Mouse (Mus musculus): ENCODE data around the gene Spns1. TPM values are rescaled to one million over a fixed set of nuclear protein-coding genes. Genes with fewer than 3 reads are reported as not detected.
"Not testable (repeated sequence)": the region's sequence is repeated elsewhere in the genome, so short reads cannot be mapped to it uniquely, and the experiment has no call there.

Gene Spns1
- 10 to 100 TPM; 35.5 to 37.4 TPM for total RNA-seq (2021)
- long read RNA-seq, experiment 1, transcript Spns1-201 (12 exons, 2,219 nt) = major isoform, 72 of 97 reads
- long read RNA-seq, experiment 1, partial matches to known transcripts = 12 of 97 reads
- long read RNA-seq, experiment 1, other reads (novel, unspliced or antisense) = 11 of 97 reads
- long read RNA-seq, experiment 2, transcript Spns1-201 (12 exons, 2,219 nt) = major isoform, 13 of 16 reads
- long read RNA-seq, experiment 2, partial matches to known transcripts = 1 of 16 reads
- long read RNA-seq, experiment 2, other reads (novel, unspliced or antisense) = 1 of 16 reads

DNA sequence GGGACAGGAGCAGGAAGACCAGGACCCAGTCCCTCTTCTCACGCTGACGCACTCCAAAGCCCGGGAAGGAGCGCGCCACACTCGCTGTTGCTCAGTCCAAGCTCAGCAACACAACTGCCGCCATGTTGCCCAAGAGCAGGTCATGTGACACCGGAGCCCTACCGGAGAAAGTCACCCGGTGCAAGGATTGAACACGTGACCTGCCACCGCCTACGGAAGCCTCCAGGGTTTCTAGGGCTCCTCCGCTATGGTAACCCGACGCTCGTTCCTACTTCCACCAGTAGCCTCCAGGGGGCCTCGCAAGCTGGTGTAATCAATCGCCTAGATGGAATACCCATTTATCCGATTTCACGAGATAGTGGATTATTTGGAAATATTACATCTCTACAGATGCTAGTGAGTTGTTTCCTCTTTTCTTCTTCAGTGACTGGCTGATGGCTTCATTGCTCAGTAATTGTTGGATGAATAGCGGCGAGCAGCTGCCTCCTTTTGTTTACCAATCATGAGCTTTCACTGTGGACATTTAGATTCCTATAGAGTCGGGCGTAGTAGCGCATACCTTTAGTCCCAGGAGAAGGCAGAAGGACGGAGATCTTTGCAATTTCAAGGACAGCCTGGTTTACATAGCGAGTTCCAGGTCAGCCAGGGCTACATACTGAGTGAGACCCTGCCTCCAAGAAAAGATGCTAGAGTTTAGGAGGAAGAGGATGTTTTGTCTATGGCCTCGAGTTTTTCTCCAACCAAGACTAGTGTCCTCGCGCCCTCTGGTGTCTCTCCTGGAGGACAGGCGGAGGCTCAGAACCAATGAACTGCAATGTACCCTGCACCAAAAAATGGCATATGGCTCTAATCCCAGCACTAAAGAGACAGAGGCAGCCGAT, at the start of gene Spns1:
TSS of gene Spns1 (minus strand) at position 173 of the 881 bp plus-strand sequence.
- peak; percentile 96 to 97 for DNase-seq

DNA sequence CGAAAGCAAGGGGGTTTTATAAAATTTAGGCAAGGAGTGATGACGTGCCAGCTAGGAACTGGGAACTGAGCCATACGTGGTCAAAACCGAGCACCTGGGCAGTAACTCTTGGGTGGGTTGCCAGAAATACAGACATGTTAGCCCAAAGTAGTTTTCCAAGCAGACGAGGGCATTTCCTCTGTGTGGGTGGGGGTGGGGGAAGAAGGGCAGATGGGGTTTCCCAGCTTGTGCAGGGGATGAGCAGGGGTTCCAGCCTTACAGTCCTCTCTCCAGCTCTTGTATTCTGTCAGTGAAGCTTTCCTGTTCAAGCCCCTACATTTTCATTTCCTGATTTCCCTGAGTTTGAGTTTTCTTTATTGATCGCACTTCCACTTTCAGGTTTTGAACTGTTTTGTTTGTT, 46.9 kb upstream of the Spns1 start:
- DNase-seq = no peak

DNA sequence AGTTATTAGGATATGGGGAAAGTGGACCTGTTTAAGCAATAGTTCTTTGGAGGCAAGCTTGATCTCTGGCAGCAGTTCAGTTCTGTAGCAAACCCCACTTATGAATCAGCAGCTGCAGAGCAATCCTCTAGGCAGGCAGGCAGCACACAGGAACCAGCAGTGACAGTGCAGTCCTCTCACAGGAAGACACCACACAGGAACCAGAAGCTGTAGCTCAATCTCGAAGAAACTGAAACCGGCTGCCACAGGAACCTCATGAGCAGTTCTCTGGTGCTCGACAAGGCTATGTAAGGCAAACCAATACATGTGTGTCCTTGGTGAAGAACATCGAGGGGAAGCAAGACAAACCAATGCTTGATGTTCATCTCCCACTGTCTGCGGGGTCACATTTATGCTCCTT, 44.5 kb upstream of the Spns1 start:
- no peak for DNase-seq

DNA sequence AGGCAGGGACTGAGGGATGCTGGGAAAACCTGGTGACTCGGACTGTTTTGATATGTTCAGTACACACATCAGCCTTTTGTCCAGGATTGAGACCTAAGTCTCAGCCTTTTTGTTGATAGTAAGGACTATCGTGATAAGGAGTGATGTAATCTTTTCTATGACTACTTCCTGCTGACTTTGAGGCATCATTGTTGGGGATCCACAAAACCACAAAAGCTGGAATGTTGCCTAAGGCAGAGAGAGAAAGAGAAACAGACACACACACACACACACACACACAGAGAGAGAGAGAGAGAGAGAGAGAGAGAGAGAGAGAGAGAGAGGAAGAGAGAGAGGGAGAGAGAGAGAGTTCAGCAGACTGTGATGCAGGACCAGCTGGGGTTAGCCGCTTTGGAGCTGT, 41.2 kb upstream of the Spns1 start:
- DNase-seq = no peak

DNA sequence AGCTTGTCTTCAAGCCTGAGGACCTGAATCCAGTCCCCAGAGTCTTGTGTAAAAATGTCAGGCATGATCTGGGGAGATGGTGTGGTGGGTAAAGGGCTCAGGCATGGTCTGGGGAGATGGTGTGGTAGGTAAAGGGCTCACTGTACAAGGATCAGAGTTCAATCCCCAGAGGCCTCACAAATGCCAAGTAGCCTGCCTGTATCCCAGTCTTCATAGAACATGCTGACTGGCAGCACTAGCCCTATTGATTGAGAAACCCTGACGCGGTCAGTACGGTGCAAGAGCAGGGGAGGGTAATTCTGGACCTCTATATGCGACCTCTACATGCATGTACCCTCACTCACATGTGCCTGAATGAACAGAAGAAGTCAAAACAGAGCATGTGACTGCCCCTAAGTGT, 40.4 kb upstream of the Spns1 start:
- peak in 1 of 2 experiments; percentile 27 for DNase-seq

DNA sequence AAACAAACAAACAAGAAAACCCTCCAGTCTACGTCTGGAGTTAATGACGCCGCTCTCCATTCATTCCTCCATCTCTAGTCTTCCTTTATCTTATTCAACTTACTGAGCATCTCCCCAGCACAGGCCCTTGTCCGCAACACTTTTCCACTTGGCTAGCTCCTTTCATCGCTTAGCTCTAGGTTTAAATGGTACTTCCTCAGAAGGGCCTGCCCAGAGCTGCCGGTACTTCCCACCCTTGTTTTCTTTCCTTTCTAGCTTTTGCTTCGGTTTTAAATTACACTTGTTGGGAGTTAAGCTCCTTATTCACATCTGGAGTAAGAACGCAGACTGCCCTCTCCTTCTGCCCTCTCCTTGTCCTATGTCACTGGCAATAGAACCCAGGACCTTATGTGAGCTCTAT, 39.8 kb upstream of the Spns1 start:
- no peak for DNase-seq

DNA sequence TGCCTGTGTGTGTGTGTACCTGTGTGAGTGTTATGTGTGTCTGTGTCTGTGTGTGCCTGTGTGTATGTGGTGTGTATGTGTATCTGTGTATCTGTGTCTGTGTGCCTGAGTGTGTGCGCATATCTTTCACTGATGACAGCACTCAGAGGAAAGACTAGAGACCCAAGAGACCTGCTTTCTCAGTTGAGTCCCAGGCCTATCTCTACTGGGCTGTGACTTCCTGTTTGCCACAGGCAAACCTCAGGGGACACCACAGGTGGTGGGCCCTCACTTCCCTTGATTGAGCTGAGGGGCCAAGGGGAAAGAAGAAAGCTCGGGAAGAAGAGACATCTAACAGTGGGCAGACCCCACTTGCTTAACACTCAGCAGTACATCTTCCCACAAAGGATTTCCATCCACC, 39.4 kb upstream of the Spns1 start:
- no peak for DNase-seq

DNA sequence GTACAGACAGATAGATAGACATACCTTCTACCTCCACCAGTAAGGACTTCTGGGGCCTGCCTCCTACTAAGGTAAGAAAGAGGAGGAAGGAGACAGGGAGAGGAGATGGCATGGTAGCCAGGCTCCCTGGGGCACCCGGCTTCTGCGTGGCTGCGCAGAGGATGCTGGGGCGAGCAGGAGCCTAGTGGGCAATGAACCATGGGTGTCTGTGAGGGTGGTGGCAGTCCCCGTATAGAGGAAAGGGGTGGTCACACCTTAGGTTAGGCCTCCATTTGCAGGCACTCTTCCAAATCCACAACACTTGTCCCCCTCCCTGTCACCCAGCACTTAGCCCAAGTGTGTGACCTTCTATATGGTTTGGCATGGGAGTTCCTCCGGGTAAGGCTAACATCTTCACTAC, 37.5 kb upstream of the Spns1 start, which contains the start of gene Cd19:
TSS of gene Cd19 (minus strand) at position 165 of the 400 bp plus-strand sequence.
- no peak for DNase-seq

DNA sequence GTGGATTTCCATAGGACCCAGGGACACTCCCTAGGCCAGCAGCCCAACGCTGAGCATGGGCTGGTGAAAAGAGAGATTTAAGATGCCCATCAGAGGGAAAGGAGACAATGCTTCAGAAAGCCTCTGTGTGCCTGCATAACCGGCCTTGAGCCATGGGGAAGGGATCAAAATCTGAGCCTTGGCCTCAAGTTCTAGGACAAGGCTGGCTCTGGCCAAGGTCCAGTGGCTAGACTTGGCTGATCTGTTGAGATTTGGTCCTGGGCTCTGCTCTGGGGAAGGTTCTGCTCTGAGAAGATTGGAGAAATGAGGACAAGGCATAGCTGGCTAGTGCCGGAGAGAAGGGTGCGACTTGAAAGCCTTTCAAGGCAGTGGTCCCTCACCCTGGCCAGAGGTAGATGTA, 33.8 kb upstream of the Spns1 start:
- peak in 1 of 2 experiments; percentile 43 for DNase-seq

DNA sequence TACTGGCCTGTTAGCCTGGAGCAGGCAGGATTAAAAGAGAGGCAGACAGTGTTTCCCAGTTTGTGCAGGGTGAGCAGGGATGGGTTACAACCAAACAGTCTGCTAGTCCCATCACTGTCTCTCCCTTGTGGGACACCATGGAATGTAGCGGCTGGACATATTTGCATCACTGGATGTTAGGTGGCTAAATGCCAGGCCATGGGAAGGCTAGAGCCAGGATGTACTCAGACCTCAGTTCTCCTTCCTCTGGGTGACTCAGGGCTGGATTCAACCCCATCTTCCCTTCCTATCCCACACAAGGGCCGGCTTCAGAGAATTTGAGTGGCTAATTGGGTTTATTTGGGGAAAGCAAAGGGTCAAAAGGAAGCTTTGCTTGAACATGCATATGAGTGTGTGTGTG, 31.4 kb upstream of the Spns1 start:
- no peak for DNase-seq

DNA sequence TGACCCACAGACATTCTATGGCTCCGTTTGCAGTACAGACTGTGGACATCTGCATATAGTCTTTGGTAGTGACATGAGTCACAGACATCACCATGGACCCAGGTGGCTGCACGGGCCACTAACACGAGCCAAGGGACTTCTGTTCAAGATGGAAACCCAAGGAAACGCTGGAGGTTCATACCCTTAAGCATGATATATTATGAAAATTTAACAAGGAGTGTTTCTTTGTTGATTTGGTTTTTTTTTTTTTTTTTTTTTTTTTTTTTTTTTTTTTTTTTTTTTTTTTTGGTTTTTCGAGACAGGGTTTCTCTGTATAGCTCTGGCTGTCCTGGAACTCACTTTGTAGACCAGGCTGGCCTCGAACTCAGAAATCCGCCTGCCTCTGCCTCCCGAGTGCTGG, 25.3 kb upstream of the Spns1 start:
- not testable (repeated sequence) for DNase-seq

DNA sequence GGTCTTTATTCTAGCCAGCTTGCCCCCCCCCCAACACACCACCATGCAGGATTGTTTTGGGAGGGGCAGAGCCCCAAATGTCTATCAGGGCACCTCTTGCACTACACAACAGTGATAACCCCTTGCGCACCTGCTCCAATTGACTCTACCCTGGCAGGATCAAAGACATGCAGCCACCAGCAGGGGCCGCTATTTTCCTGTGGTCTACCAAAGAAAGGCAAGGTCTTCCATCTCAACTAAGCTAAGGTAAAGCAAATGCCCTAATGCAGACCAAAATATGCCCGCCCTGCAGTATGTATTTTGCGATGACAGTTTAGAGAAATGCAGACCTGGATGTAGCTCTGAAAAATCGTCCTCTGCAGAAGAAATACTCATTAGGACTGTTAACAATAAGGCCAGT, 22.3 kb upstream of the Spns1 start:
- DNase-seq = peak; percentile 88 to 92

DNA sequence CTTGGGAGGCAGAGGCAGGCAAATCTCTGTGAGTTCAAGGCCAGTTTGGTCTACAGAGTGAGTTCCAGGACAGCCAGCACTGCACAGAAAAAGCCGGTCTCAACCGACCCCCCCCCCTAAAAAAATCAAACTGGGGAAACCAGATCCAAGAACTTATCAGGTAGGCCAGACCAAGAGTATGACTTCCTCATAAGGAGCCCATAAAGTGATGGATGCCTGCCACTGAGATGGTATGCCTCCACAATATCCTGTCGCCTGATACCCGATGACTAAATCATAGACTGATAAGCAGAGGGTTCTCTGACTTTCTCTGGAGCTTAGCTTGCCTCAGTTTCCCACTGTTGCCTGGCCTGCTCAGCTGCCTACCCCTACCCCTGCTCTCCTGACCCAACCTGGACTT, 20.6 kb upstream of the Spns1 start:
- DNase-seq = no peak

DNA sequence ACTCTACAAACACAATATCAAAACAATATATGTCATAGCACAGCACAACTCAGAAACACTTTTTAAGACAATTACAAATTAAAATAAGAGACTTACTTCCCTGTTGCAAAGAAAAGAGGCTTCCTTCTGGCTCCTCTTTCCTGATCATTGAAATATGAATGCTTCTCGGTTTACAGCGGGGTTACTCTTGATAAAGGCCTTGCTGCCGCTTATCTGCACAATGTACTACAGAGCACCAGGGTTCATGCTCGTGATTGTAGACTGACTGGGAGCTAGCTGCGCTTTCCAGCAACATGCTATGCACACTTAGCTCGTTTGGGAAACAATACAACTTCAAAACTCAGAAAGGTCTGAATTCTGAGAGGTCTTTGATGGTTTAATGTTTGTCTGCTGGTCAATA, 20.0 kb upstream of the Spns1 start:
- DNase-seq = no peak

DNA sequence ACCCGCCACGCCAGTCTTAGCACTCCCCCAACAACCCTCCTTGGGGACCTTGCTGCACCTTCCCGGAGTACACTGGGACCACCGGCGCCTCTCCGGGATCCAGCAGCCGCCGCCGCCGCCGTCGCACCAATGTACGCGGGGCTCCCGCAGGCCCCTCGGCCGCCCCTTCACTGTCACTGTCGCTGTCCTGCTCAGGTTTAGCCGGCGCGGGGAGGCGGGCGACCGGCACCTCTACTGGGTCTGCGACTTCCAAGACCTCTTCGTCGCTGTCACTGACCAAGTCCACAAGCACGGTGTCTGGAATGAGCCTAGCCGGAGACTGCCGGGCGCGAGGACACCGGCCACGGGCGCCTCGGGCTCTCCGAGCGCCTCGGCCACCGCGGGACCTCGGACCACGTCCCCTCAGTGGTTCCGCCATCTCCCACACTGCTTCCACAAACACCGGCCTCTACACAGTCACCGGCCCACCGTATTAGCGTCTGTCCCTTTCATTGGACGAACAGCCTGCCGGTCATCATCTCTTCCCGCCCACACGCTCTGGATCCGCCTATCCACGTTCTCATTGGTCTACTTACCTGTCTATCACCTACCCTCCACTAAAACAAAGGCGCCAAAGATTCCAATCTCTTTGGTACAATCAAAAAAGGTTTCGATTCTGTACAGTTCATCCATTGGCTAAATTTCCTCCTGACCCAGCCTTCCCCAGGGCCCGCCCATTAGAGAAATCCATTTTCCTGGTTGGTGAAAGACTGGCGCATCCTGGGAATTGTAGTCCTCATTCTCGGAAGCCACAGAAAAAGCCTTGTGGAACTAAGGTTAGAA, 19.3 kb upstream of the Spns1 start, which contains the start of gene Nfatc2ip:
TSS of gene Nfatc2ip (minus strand) at position 440 of the 822 bp plus-strand sequence.
- DNase-seq = peak; percentile 88 to 89

DNA sequence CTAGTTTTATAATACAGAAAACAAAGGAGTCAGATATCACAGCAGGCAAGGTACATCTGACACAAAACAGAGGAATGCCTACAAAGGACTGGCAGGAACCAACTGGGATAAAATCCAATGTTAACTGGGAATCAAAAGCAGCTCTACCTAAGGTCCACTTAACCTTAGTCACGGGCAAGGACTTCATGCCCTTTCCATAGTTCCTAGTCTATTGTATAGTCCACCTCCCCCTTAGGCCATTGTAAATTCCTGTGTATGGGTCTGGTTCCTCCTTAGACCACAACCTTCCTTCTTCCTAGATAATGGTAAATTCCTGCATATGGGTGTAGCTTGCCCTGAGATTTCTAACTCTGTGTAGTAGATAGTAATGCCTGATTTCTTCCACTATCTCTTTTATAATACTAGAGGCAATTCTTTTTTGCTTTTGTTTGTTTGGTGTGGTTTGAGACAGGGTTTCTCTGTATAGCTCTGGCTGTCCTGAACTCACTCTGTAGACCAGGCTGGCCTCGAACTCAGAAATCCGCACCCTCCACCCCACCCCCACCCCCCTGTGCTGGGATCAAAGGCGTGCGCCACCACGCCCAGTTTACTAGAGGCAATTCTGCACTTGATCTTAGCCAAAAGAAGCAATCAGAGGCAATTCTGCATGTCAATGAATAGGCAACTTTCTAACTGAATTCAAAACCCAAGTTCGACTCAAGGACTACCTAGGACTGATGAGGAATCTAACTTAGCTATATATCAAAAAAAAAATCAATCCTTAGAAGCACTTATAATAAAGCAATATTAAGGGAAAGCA, 15.0 kb upstream of the Spns1 start:
- DNase-seq = not testable (repeated sequence)

DNA sequence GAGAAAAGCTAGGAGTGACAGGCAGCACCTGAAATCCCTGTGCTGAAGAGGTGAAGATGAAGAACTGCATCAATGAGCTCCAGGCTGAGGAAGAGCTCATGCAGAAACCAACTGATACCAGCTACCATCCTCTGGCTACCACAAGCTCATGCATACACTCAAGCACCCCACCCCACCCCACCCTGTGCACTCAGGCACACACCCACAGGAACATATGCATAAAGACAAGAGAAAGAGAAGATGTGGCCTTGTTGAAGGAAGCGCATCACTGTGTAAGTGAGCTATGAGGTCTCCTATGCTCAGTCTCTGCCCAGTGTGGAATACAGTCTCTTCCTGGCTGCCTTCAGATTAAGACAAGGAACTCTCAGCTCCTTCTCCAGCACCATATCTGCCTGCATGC, 10.9 kb upstream of the Spns1 start:
- DNase-seq = no peak

DNA sequence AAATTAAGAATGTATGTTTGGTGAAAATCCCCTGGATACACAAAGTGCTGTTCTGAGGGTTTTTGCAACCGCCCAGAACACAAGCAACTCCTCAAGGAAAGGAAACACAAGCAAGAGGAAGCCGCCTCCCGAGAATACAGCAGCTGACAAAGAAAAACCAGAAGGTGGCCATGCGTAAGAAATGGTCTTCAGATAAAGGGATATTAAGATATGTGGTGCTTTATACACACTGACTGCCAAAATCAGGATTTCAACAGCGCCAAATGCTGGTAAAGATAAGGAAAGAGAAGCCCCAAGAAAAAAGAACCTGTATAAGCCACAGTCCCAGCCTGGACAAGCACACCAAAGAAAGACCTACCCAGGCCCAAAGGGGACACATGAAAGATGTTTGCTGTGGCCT, 6.3 kb upstream of the Spns1 start:
- no peak for DNase-seq

DNA sequence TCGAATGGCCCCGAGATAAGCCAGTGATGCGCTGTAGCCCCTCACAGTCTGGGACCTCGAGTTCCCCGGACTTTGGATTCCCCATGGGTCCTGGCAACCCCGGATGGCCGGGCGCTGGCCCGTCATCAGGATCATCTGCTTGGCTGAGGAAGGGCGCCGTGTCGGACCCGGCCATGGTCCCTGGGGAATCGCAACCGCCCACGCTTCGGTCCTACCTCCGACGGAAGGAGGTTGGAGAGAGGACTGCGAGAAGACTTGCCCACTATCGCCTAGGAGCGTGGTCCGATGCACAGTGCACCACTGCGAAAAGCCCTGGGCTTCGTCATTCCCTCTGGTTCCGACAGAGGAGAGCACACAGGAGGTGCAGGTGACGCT, 360 bp downstream of the Spns1 start:
- peak in 1 of 2 experiments; percentile 8 for DNase-seq

DNA sequence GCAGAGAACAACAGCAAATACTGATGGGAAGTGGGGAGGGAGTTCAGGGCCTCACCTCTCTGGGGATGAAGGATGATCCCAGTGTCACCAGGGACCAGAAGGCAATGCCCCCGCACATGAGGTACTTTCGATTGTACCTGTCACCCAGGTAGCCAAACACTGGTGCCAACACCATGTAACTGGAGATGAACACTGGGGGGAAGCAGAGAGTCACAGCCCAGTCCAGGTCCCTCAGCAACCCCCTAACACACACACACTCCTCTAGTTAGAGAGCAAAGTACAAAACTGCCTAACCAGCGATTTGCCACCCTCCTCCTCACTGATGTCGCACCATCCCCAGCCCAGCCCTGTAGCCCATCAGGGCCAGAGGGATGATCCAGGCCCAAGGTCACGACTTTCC, 2.2 kb downstream of the Spns1 start:
- no peak for DNase-seq

DNA sequence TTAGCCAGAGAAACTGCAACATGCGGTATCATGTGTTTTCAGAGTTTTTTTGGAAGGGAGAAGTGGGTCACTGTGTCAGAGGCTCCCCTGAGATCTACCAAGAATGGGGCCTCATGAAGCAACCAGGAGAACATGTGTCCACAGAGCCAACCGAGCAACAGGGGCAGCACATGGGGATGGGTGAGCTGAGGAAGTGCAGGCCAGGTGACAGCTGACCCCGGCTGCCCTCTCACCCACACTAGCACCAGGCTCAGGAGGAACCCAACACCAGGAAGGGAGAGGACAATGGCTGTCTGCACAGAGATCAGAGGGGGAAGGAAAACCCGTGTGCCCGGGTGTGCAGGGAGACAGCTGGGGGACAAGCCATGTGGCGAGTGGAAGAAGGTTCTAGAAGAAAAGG, 2.7 kb downstream of the Spns1 start:
- DNase-seq = no peak

DNA sequence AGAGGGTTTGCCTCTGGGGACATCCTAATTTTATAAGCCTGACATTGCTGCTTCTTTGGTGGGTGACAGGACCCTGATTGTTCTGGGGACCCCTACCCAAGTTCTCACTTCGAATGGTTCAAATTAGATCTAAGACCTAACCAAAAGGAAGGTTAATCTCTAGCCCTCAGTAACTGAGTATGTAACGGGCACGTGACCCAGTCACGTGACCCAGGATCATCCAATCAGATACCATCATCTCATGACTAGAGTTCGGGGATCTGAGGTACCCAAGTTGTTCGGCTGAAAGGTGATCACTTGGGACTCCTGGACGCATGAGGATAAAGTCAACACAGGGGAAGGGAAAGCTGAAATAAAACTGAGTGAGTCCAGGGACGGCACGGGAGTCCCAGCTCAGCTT, 4.2 kb downstream of the Spns1 start:
- DNase-seq = no peak
